Comparison of ENCODE assay signal across 10 mouse cellular contexts in the genomic region with DNA sequence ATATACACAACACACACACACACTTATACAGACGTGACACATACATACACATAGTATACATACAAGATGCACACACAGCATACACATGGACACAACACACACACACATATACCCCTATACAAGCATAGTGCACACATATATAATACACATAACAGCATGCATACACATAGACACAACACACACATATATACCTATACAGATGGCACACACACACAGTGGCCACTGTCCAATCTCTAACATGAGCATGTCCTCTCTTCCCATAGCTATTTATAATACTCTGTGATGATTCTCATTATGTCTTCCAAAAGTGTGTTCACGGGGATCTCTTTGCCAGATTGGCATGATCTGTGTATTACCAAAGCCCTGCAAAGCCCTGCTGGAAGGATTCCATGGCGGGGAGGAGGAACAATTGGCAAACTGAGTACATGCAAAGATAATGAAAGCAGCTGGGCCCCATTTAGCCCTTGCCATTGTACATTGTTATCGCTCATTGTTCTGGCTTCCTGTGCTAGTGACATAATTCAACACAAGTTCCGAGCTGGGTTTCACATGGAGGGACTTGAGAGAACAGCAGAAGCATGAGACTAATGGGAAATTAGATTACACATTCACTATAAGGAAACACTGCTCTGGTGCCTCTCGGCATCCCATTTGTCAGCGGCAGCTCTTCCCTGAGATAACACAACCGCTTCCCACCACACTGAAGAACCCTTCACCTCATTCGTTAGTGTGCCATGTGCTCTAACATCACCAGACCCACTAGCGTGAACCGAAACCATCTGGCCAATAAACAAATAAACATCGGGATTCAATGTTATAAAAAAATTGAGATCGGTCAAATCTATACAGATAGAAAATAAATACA.
DNase-seq lines count a peak whose midpoint lies in the region; ATAC-seq and TF ChIP-seq lines count a peak whose summit lies in the region.
"Had no signal": no experiment of that assay in that cellular context is flagged by ENCODE, and none has a peak within 500 bp of the region (broad histone marks: within the 10 kb centered on the region; RNA-seq: fewer than 3 reads in every experiment).

No protein-coding gene starts in this region.

- no peak overlapping the region for H3K4me3 ChIP-seq in embryonic facial prominence, embryonic 14.5 days (ENCODE audit: low read depth, low read length)
- no peak overlapping the region for H3K4me3 ChIP-seq in embryonic facial prominence, embryonic 10.5 days
- H3K4me3 ChIP-seq in lung, embryonic 14.5 days (ENCODE audit: low read depth, low read length) = no peak overlapping the region
- no peak overlapping the region for H3K4me3 ChIP-seq in kidney, embryonic 16.5 days (ENCODE audit: low read length)
- H3K4me3 ChIP-seq: liver, embryonic 13.5 days had no signal

- H3K36me3 ChIP-seq in embryonic facial prominence, embryonic 14.5 days (ENCODE audit: control insufficient read depth, insufficient read depth, low read length) = no peaks in the 10 kb centered on the region
- H3K36me3 ChIP-seq in embryonic facial prominence, embryonic 10.5 days (replicated peaks) = no peaks in the 10 kb centered on the region
- no peaks in the 10 kb centered on the region for H3K36me3 ChIP-seq in lung, embryonic 14.5 days (ENCODE audit: insufficient read depth)
- no peaks in the 10 kb centered on the region for H3K36me3 ChIP-seq in kidney, embryonic 16.5 days (ENCODE audit: insufficient read depth, low read length)
- H3K36me3 ChIP-seq: liver, embryonic 13.5 days had no signal

- H3K9me3 ChIP-seq in embryonic facial prominence, embryonic 14.5 days (ENCODE audit: control insufficient read depth, low read length) = no peaks in the 10 kb centered on the region
- H3K9me3 ChIP-seq in embryonic facial prominence, embryonic 10.5 days = no peaks in the 10 kb centered on the region
- no peaks in the 10 kb centered on the region for H3K9me3 ChIP-seq in lung, embryonic 14.5 days (ENCODE audit: low read depth, low read length)
- H3K9me3 ChIP-seq in kidney, embryonic 16.5 days (ENCODE audit: low read length) = no peaks in the 10 kb centered on the region
- H3K9me3 ChIP-seq: liver, embryonic 13.5 days had no signal

- no peak overlapping the region for H3K9ac ChIP-seq in embryonic facial prominence, embryonic 14.5 days (ENCODE audit: low read depth, low read length)
- no peak overlapping the region for H3K9ac ChIP-seq in lung, embryonic 14.5 days
- no peak overlapping the region for H3K9ac ChIP-seq in kidney, embryonic 16.5 days (replicated peaks; ENCODE audit: low read length)
- H3K9ac ChIP-seq: liver, embryonic 13.5 days had no signal

- no peak overlapping the region for H3K4me2 ChIP-seq in embryonic facial prominence, embryonic 14.5 days (ENCODE audit: low read depth, low read length)
- H3K4me2 ChIP-seq in lung, embryonic 14.5 days = no peak overlapping the region; the same call in 1 of the 2 replicates
- no peak overlapping the region for H3K4me2 ChIP-seq in kidney, embryonic 16.5 days (replicated peaks; ENCODE audit: low read depth, low read length)
- H3K4me2 ChIP-seq: liver, embryonic 13.5 days had no signal

- H3K4me1 ChIP-seq in embryonic facial prominence, embryonic 14.5 days (ENCODE audit: control insufficient read depth, insufficient read depth, low read length) = no peaks in the 10 kb centered on the region
- H3K4me1 ChIP-seq in embryonic facial prominence, embryonic 10.5 days = no peaks in the 10 kb centered on the region
- H3K4me1 ChIP-seq in lung, embryonic 14.5 days (ENCODE audit: insufficient read depth) = no peaks in the 10 kb centered on the region
- H3K4me1 ChIP-seq in kidney, embryonic 16.5 days (ENCODE audit: insufficient read depth, low read length) = no peaks in the 10 kb centered on the region
- H3K4me1 ChIP-seq: liver, embryonic 13.5 days had no signal

- no peak for TF ChIP-seq CTCF in lung, embryonic 14.5 days (IDR thresholded peaks at IDR 0.05; ENCODE audit: low read depth)
- no peak for TF ChIP-seq CTCF in brain, embryonic 14.5 days (IDR thresholded peaks at IDR 0.05; ENCODE audit: borderline replicate concordance, extremely low read depth, insufficient read depth, insufficient read length)

- H3K27me3 ChIP-seq in embryonic facial prominence, embryonic 14.5 days (replicated peaks; ENCODE audit: control insufficient read depth, insufficient read depth, low read length) = no peaks in the 10 kb centered on the region
- H3K27me3 ChIP-seq in embryonic facial prominence, embryonic 10.5 days (replicated peaks; ENCODE audit: low read depth, poor library complexity, severe bottlenecking) = no peaks in the 10 kb centered on the region
- H3K27me3 ChIP-seq in lung, embryonic 14.5 days (ENCODE audit: insufficient read depth, low read length) = no peaks in the 10 kb centered on the region
- no peaks in the 10 kb centered on the region for H3K27me3 ChIP-seq in kidney, embryonic 16.5 days (ENCODE audit: insufficient read depth, low read length)
- H3K27me3 ChIP-seq: liver, embryonic 13.5 days had no signal

- no peak for ATAC-seq in embryonic facial prominence, embryonic 14.5 days (ENCODE audit: low read depth)
- peak; percentile 59; the same call in 1 of the 2 replicates for ATAC-seq in lung, embryonic 14.5 days (ENCODE audit: insufficient read depth)
- ATAC-seq in kidney, embryonic 16.5 days (ENCODE audit: low FRiP score, low TSS enrichment) = no peak

- peak; percentile 7 for DNase-seq in embryonic facial prominence, embryonic 14.5 days (ENCODE audit: low spot score)
- DNase-seq in embryonic facial prominence, embryonic 10.5 days (ENCODE audit: low spot score) = no peak
- peak; percentile 60 for DNase-seq in lung, embryonic 14.5 days
- no peak for DNase-seq in lung, postnatal 14 days
- DNase-seq in brain, embryonic 14.5 days (ENCODE audit: low read depth) = peak; percentile 70
- DNase-seq in layer of hippocampus, postnatal 14 days (ENCODE audit: low spot score in 2 of 2) = peak; percentile 54 to 86
- no peak for DNase-seq in adrenal gland, adult 2 months
- DNase-seq: liver, embryonic 13.5 days; thymus, adult 18-20 months had no signal

- H3K27ac ChIP-seq in embryonic facial prominence, embryonic 14.5 days (replicated peaks; ENCODE audit: low read depth, low read length) = no peak overlapping the region
- no peak overlapping the region for H3K27ac ChIP-seq in embryonic facial prominence, embryonic 10.5 days (replicated peaks)
- no peak overlapping the region for H3K27ac ChIP-seq in lung, embryonic 14.5 days (ENCODE audit: low read depth)
- H3K27ac ChIP-seq in kidney, embryonic 16.5 days (ENCODE audit: low read length) = no peak overlapping the region
- H3K27ac ChIP-seq: liver, embryonic 13.5 days had no signal

- no peak for TF ChIP-seq POLR2A in brain, embryonic 14.5 days (IDR thresholded peaks at IDR 0.05; ENCODE audit: borderline replicate concordance, extremely low read depth, insufficient read depth, insufficient read length, poor library complexity, severe bottlenecking)

- WGBS in embryonic facial prominence, embryonic 14.5 days = 81% methylated on average over 13 of the region's 13 CpGs
- WGBS in embryonic facial prominence, embryonic 10.5 days = 85% methylated on average over 13 of the region's 13 CpGs
- WGBS in lung, embryonic 14.5 days = 37% methylated on average over 13 of the region's 13 CpGs
- WGBS in kidney, embryonic 16.5 days = 78% methylated on average over 13 of the region's 13 CpGs

Comparison
In these comparisons a context has a peak if more than half of its experiments do, and no peak if none do; other contexts are left out.
1. DNase-seq: peak in embryonic facial prominence, embryonic 14.5 days (single experiment), lung, embryonic 14.5 days (single experiment), brain, embryonic 14.5 days (single experiment) and layer of hippocampus, postnatal 14 days (2 of 2); none in embryonic facial prominence, embryonic 10.5 days (single experiment), lung, postnatal 14 days (single experiment) and adrenal gland, adult 2 months (single experiment).